Mouse (Mus musculus) C2C12 (cell line): ENCODE data around the gene Yap1. TPM values are rescaled to one million over a fixed set of nuclear protein-coding genes. Genes with fewer than 3 reads are reported as not detected.
"Not testable (repeated sequence)": the region's sequence is repeated elsewhere in the genome, so short reads cannot be mapped to it uniquely, and the experiment has no call there.

ENCODE experiments used
- H3K27me3 ChIP-seq: one replicate; pipeline ENCODE4 v1.6.1; 2011; ENCODE audit not compliant: control insufficient read depth, insufficient read depth, insufficient read length
- H3K36me3 ChIP-seq: one replicate; pipeline ENCODE4 v1.6.1; 2011; ENCODE audit not compliant: control insufficient read depth, insufficient read depth
- H3K4me3 ChIP-seq: one replicate; pipeline ENCODE4 v1.5.1; 2011; ENCODE audit warnings: mild to moderate bottlenecking, control low read depth; ENCODE audit not compliant: poor library complexity, insufficient read depth, severe bottlenecking
- H3K79me2 ChIP-seq: one replicate; pipeline ENCODE4 v1.6.1; 2011; ENCODE audit not compliant: control insufficient read depth, insufficient read depth
- H3K79me3 ChIP-seq: one replicate; pipeline ENCODE4 v1.6.1; 2011; ENCODE audit warnings: low read depth, control low read depth
- H3ac ChIP-seq: one replicate; pipeline ENCODE3; 2011; ENCODE audit warnings: low read depth; ENCODE audit not compliant: control insufficient read depth, insufficient read length
- CEBPB ChIP-seq: IDR thresholded peaks from one replicate; pipeline ENCODE4 v1.6.1; 2011; ENCODE audit warnings: low read depth, mild to moderate bottlenecking, control low read depth, moderate library complexity
- CTCF ChIP-seq: IDR thresholded peaks from one replicate; pipeline ENCODE4 v1.5.1; 2011; ENCODE audit not compliant: control insufficient read depth, insufficient read depth, insufficient read length
- FOSL1 ChIP-seq: IDR thresholded peaks from one replicate; pipeline ENCODE4 v1.8.0; 2011; ENCODE audit warnings: mild to moderate bottlenecking, low read length; ENCODE audit not compliant: poor library complexity, insufficient read depth, severe bottlenecking
- MAX ChIP-seq: IDR thresholded peaks from one replicate; pipeline ENCODE4 v1.6.1; 2011; ENCODE audit warnings: mild to moderate bottlenecking, control low read depth
- MYOD1 ChIP-seq: IDR thresholded peaks from one replicate; pipeline ENCODE4 v1.6.1; 2011; ENCODE audit warnings: low read depth; ENCODE audit not compliant: control insufficient read depth, insufficient read length
- MYOG ChIP-seq: IDR thresholded peaks from one replicate; pipeline ENCODE4 v1.6.1; 2011; ENCODE audit not compliant: control insufficient read depth, insufficient read length; ENCODE audit errors: extremely low read depth
- USF1 ChIP-seq: IDR thresholded peaks from one replicate; pipeline ENCODE4 v1.6.1; 2011; ENCODE audit warnings: low read depth, mild to moderate bottlenecking, control low read depth, moderate library complexity
- polyA plus RNA-seq: library from polyadenylated mRNA; unstranded; fragments of >200 nt; fragmentation: generic; extraction: Trizol; gene quantifications from one replicate; pipeline ENCODE4 v1.2.1, GENCODE M21; 2012; ENCODE audit warnings: missing spikeins

The Yap1 gene
- polyA plus RNA-seq, 1 experiment: 39.7 TPM

- H3ac ChIP-seq: no peak overlapping the region
- H3K79me2 ChIP-seq: no peaks in the 10 kb centered on the region
- H3K4me3 ChIP-seq: no peak overlapping the region
- TF ChIP-seq MYOD1 (no peak), MYOG (no peak), CEBPB (no peak), USF1 (no peak), FOSL1 (no peak), MAX (no peak), CTCF (no peak)
- H3K27me3 ChIP-seq: no peaks in the 10 kb centered on the region
- no peaks in the 10 kb centered on the region for H3K36me3 ChIP-seq
- H3K79me3 ChIP-seq: no peaks in the 10 kb centered on the region
Measured at GRCm38 (mm10) chr9:7903825-7904224, 100.6 kb downstream of the Yap1 start.

- Histone ChIP-seq H3ac (no peak overlapping the region), H3K79me3 (no peaks in the 10 kb centered on the region), H3K79me2 (no peaks in the 10 kb centered on the region), H3K4me3 (no peak overlapping the region), H3K27me3 (no peaks in the 10 kb centered on the region), H3K36me3 (no peaks in the 10 kb centered on the region)
- TF ChIP-seq MYOG: no peak
- TF ChIP-seq MYOD1: no peak
- TF ChIP-seq CTCF: no peak
- no peak for TF ChIP-seq FOSL1
- no peak for TF ChIP-seq USF1
- no peak for TF ChIP-seq CEBPB
- no peak for TF ChIP-seq MAX
Measured at GRCm38 (mm10) chr9:7903262-7903661, 101.1 kb downstream of the Yap1 start.

- no peak overlapping the region for H3K4me3 ChIP-seq
- no peaks in the 10 kb centered on the region for H3K27me3 ChIP-seq
- no peaks in the 10 kb centered on the region for H3K36me3 ChIP-seq
- TF ChIP-seq USF1 (no peak), MAX (no peak), CEBPB (no peak), MYOD1 (no peak), CTCF (no peak), FOSL1 (no peak), MYOG (no peak)
- no peaks in the 10 kb centered on the region for H3K79me3 ChIP-seq
- no peaks in the 10 kb centered on the region for H3K79me2 ChIP-seq
- H3ac ChIP-seq: no peak overlapping the region
Measured at GRCm38 (mm10) chr9:7902311-7902710, 102.1 kb downstream of the Yap1 start.

DNA sequence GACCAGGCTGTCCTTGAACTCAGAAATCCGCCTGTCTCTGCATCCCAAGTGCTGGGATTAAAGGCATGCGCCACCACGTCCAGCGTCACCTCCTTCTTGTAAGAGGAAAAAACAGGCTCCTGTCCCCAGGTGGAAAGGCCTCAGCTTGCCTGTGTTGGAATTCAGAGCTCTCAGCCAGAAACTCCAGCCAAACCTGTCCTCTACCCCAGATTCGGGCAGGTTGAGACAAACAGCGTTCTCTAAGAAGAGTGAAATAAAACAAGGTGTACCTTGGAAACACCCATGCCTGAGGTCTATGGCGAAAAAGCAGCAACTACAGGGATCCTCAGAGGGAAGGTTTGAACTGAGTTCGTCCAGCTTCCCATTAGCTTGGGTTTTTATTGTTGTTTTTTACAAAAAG lies 103.4 kb downstream of the Yap1 start:
- H3K36me3 ChIP-seq: no peaks in the 10 kb centered on the region
- H3K27me3 ChIP-seq: no peaks in the 10 kb centered on the region
- H3K79me3 ChIP-seq: no peaks in the 10 kb centered on the region
- no peak overlapping the region for H3ac ChIP-seq
- TF ChIP-seq CEBPB (no peak), USF1 (no peak), FOSL1 (no peak), MYOD1 (no peak), MAX (no peak), CTCF (no peak), MYOG (no peak)
- H3K79me2 ChIP-seq: no peaks in the 10 kb centered on the region
- H3K4me3 ChIP-seq: no peak overlapping the region

- TF ChIP-seq MYOG (no peak), USF1 (no peak), MYOD1 (no peak), CTCF (peak; percentile 55)
- no peaks in the 10 kb centered on the region for H3K79me3 ChIP-seq
- no peaks in the 10 kb centered on the region for H3K27me3 ChIP-seq
- no peaks in the 10 kb centered on the region for H3K79me2 ChIP-seq
- no peak overlapping the region for H3ac ChIP-seq
- no peak overlapping the region for H3K4me3 ChIP-seq
- H3K36me3 ChIP-seq: no peaks in the 10 kb centered on the region
Measured at GRCm38 (mm10) chr9:7897502-7897901, 106.9 kb downstream of the Yap1 start.

GRCm38 (mm10) chr9:7891796-7892195 lies 112.6 kb downstream of the Yap1 start:
- not testable (repeated sequence) for H3K79me3 ChIP-seq, H3K4me3 ChIP-seq, H3ac ChIP-seq, H3K27me3 ChIP-seq, H3K36me3 ChIP-seq, H3K79me2 ChIP-seq
